Comparison of ENCODE assay signal across 8 mouse cellular contexts in genomic region chr17:83213228-83213915, GRCm38 (mm10). TPM values are rescaled to one million over a fixed set of nuclear protein-coding genes. Genes with fewer than 3 reads are reported as not detected.
DNase-seq lines count a peak whose midpoint lies in the region; ATAC-seq and TF ChIP-seq lines count a peak whose summit lies in the region.

No protein-coding gene starts in this region.

- TF ChIP-seq EP300 in CH12.LX (IDR thresholded peaks at IDR 0.05; ENCODE audit: low read length): no peak
- TF ChIP-seq EP300 in liver, embryonic 14.5 days (IDR thresholded peaks at IDR 0.05; ENCODE audit: low read depth): no peak

- 0 out of 2 replicates have a peak, but pooled peaks cover 4% of the 10 kb centered on the region for H3K36me3 ChIP-seq in heart, embryonic 10.5 days
- no peaks in the 10 kb centered on the region for H3K36me3 ChIP-seq in CH12.LX (replicated peaks in 1 of 2; ENCODE audit: control insufficient read depth in 1 of 2, insufficient read depth in 1 of 2, low read length in 1 of 2)
- no peaks in the 10 kb centered on the region for H3K36me3 ChIP-seq in forebrain, embryonic 16.5 days (ENCODE audit: control insufficient read depth, insufficient read depth)
- no peaks in the 10 kb centered on the region for H3K36me3 ChIP-seq in liver, embryonic 14.5 days (replicated peaks; ENCODE audit: control insufficient read depth, insufficient read depth, low read depth)

- TF ChIP-seq RAD21 in CH12.LX (IDR thresholded peaks at IDR 0.05; ENCODE audit: low read depth, low read length): no peak

- H3K4me1 ChIP-seq in heart, embryonic 10.5 days: peaks cover 45% of the 10 kb centered on the region
- peaks cover 6 to 37% of the 10 kb centered on the region in 2 experiments for H3K4me1 ChIP-seq in CH12.LX (ENCODE audit: control insufficient read depth in 1 of 2, insufficient read depth in 2 of 2)
- peaks cover 41% of the 10 kb centered on the region for H3K4me1 ChIP-seq in forebrain, embryonic 16.5 days (replicated peaks; ENCODE audit: control insufficient read depth, insufficient read depth, low read length)
- peaks cover 0 to 10% of the 10 kb centered on the region in 2 experiments; a peak in 1 of 4 replicates for H3K4me1 ChIP-seq in liver, embryonic 14.5 days (replicated peaks; ENCODE audit: control insufficient read depth in 2 of 2, insufficient read depth in 2 of 2, low read length in 1 of 2)
- H3K4me1 ChIP-seq in cerebellum, adult 2 months (ENCODE audit: control insufficient read depth, insufficient read depth, low read length): no peaks in the 10 kb centered on the region

- no peak for TF ChIP-seq CTCF in CH12.LX (conservative IDR thresholded peaks at IDR 0.05 in 1 of 2, IDR thresholded peaks at IDR 0.05 in 1 of 2; ENCODE audit: low read depth in 2 of 2, low read length in 2 of 2)
- no peak for TF ChIP-seq CTCF in liver, embryonic 14.5 days (IDR thresholded peaks at IDR 0.05; ENCODE audit: low read depth)
- TF ChIP-seq CTCF in cerebellum, adult 2 months (IDR thresholded peaks at IDR 0.05; ENCODE audit: borderline replicate concordance, insufficient read depth, low read depth, low read length): no peak

- H3K4me2 ChIP-seq in CH12.LX (ENCODE audit: insufficient read depth, low read depth, poor library complexity, severe bottlenecking): no peak overlapping the region; the same call in 1 of the 2 replicates
- H3K4me2 ChIP-seq in forebrain, embryonic 16.5 days (ENCODE audit: low read length): peak overlapping the region; percentile 64
- peak overlapping the region; percentile 59 for H3K4me2 ChIP-seq in liver, embryonic 14.5 days (ENCODE audit: low read depth)

- H3K9ac ChIP-seq in CH12.LX (ENCODE audit: insufficient read depth, low read depth): no peak overlapping the region
- H3K9ac ChIP-seq in forebrain, embryonic 16.5 days (replicated peaks; ENCODE audit: low read depth, low read length): no peak overlapping the region
- H3K9ac ChIP-seq in liver, embryonic 14.5 days (replicated peaks): no peak overlapping the region

- no peak for DNase-seq in heart, embryonic 10.5 days (ENCODE audit: low spot score)
- no peak for DNase-seq in heart, postnatal 14 days
- peak; percentile 31 for DNase-seq in CH12.LX (ENCODE audit: extremely low read depth)
- DNase-seq in liver, embryonic 14.5 days (ENCODE audit: low read depth in 3 of 3, low spot score in 3 of 3): no peak
- DNase-seq in urinary bladder, postnatal 14 days (ENCODE audit: low spot score): no peak
- no peak for DNase-seq in layer of hippocampus, postnatal 14 days (ENCODE audit: low spot score in 2 of 2)
- DNase-seq in cerebellum, adult 2 months: no peak

- ATAC-seq in forebrain, embryonic 16.5 days: no peak
- 0 out of 2 replicates have a peak, but pooled peaks have one; percentile 16 for ATAC-seq in liver, embryonic 14.5 days (ENCODE audit: insufficient read depth)

- dilution Hi-C loops in CH12.LX (cut with MboI; ENCODE audit: extremely low pct_ligation_motif_present, extremely low pct_unique_long_range_greater_than_20kb, low sequenced_read_pairs): no loop called here

- H3K4me3 ChIP-seq in heart, embryonic 10.5 days: peak overlapping the region; percentile 79
- H3K4me3 ChIP-seq in CH12.LX (replicated peaks in 1 of 3; ENCODE audit: low read depth in 2 of 3, low read length in 2 of 3, poor library complexity in 1 of 3): peak overlapping the region in 1 of 3 experiments; percentile 67
- no peak overlapping the region for H3K4me3 ChIP-seq in forebrain, embryonic 16.5 days (replicated peaks; ENCODE audit: low read length)
- H3K4me3 ChIP-seq in liver, embryonic 14.5 days (ENCODE audit: insufficient read depth in 1 of 2, low read depth in 2 of 2, low read length in 2 of 2): no peak overlapping the region
- H3K4me3 ChIP-seq in cerebellum, adult 2 months (replicated peaks; ENCODE audit: insufficient read depth, low read depth, low read length): no peak overlapping the region

- no peak for TF ChIP-seq POLR2A in CH12.LX (IDR thresholded peaks at IDR 0.05; ENCODE audit: low read depth, low read length)
- TF ChIP-seq POLR2A in cerebellum, adult 2 months (IDR thresholded peaks at IDR 0.05; ENCODE audit: borderline replicate concordance, insufficient read depth, low read length): no peak

- peak overlapping the region; percentile 96 for H3K27ac ChIP-seq in heart, embryonic 10.5 days
- H3K27ac ChIP-seq in CH12.LX (ENCODE audit: insufficient read depth, low read depth): no peak overlapping the region
- 0 out of 2 replicates have a peak overlapping the region, but pooled peaks have one; percentile 26 for H3K27ac ChIP-seq in forebrain, embryonic 16.5 days (ENCODE audit: low read length)
- no peak overlapping the region for H3K27ac ChIP-seq in liver, embryonic 14.5 days
- no peak overlapping the region for H3K27ac ChIP-seq in cerebellum, adult 2 months (ENCODE audit: insufficient read depth, low read length)

- in situ Hi-C loops in CH12.LX (cut with MboI; ENCODE audit: low pct_ligation_motif_present, low pct_unique_long_range_greater_than_20kb, low sequenced_read_pairs): no loop called here

- no peaks in the 10 kb centered on the region; the same call in 1 of the 2 replicates for H3K27me3 ChIP-seq in heart, embryonic 10.5 days (ENCODE audit: insufficient read depth, poor library complexity, severe bottlenecking)
- no peaks in the 10 kb centered on the region for H3K27me3 ChIP-seq in CH12.LX (replicated peaks)
- no peaks in the 10 kb centered on the region for H3K27me3 ChIP-seq in forebrain, embryonic 16.5 days (replicated peaks; ENCODE audit: control insufficient read depth, insufficient read depth, low read length)
- H3K27me3 ChIP-seq in liver, embryonic 14.5 days (ENCODE audit: control insufficient read depth, insufficient read depth, low read length): peaks cover 29% of the 10 kb centered on the region
- H3K27me3 ChIP-seq in cerebellum, adult 2 months (ENCODE audit: control insufficient read depth, insufficient read depth, low read length): peaks cover 4% of the 10 kb centered on the region; the same call in 1 of the 2 replicates

- no peaks in the 10 kb centered on the region for H3K9me3 ChIP-seq in heart, embryonic 10.5 days
- H3K9me3 ChIP-seq in CH12.LX (replicated peaks; ENCODE audit: low read length): no peaks in the 10 kb centered on the region
- no peaks in the 10 kb centered on the region for H3K9me3 ChIP-seq in forebrain, embryonic 16.5 days (ENCODE audit: control insufficient read depth, low read length)
- H3K9me3 ChIP-seq in liver, embryonic 14.5 days (ENCODE audit: control insufficient read depth, low read length): no peaks in the 10 kb centered on the region

- intact Hi-C loops in heart, postnatal 14 days (cut with DNase I): loop anchor here (5.0 kb wide), 1 partner anchor 91 kb away; no protein-coding TSS in a partner anchor

- H3K79me2 ChIP-seq in CH12.LX (replicated peaks; ENCODE audit: control insufficient read depth, extremely low read depth, insufficient read depth, poor library complexity, severe bottlenecking): no peaks in the 10 kb centered on the region

- 57% methylated on average over 9 of the region's 9 CpGs for WGBS in heart, embryonic 10.5 days
- 44% methylated on average over 9 of the region's 9 CpGs for WGBS in forebrain, embryonic 16.5 days
- 55% methylated on average over 9 of the region's 9 CpGs for WGBS in liver, embryonic 14.5 days (ENCODE audit: insufficient replicate concordance)
- 85% methylated on average over 9 of the region's 9 CpGs for WGBS in cerebellum, adult 2 months

TF ChIP-seq in CH12.LX, 34 proteins besides CTCF, POLR2A, EP300 and RAD21:
- TF ChIP-seq BHLHE40 (IDR thresholded peaks at IDR 0.05; ENCODE audit: low read depth, low read length) (peak; percentile 34; the same call in 1 of the 2 replicates), TBP (conservative IDR thresholded peaks at IDR 0.05; ENCODE audit: low read depth, low read length) (no peak), JUN (IDR thresholded peaks at IDR 0.05; ENCODE audit: insufficient read depth, low read depth, low read length) (no peak)
TF ChIP-seq in CH12.LX: peak in this region for 1.

RNA-seq across cellular contexts. Expression of gene Pkdcc, which starts 1.7 kb away (rescaled TPM):
- 13.8 and 27.4 TPM in 2 replicates for polyA plus RNA-seq in heart, embryonic 10.5 days (2016; fragmentation: Nextera tagmentation; extraction: Ambion mirVana)
- 10 to 100 TPM; 34.7 to 37.8 TPM for total RNA-seq in heart, postnatal 14 days (2021)
- total RNA-seq in CH12.LX (2012; rRNA removed) (1.5 and 3.7 TPM in 2 replicates), CH12.LX (2014; rRNA removed) (3.3 and 4.3 TPM in 2 replicates)
- polyA plus RNA-seq in CH12.LX (2012; ENCODE audit: insufficient read length, low read depth): 2.8 and 4.2 TPM in 2 replicates
- 5.5 and 5.8 TPM in 2 replicates for polyA plus RNA-seq in forebrain, embryonic 16.5 days (2015; fragmentation: Nextera tagmentation; extraction: Ambion mirVana)
- polyA plus RNA-seq in liver, embryonic 14.5 days (2012; rRNA removed): 14.7 and 15.3 TPM in 2 replicates
- 2.3 and 2.8 TPM in 2 replicates for polyA plus RNA-seq in liver, embryonic 14.5 days (2014; fragmentation: Nextera tagmentation; extraction: Ambion mirVana)
- 10 to 100 TPM; 18.6 to 21.3 TPM for total RNA-seq in layer of hippocampus, postnatal 14 days (2021)
- 9.0 and 11.6 TPM in 2 replicates for polyA plus RNA-seq in cerebellum, adult 2 months (2012; rRNA removed)

Comparison
In these comparisons a context has a peak if more than half of its experiments do, and no peak if none do; other contexts are left out.
1. H3K27ac ChIP-seq: peak in heart, embryonic 10.5 days (single experiment) and forebrain, embryonic 16.5 days (single experiment); none in CH12.LX (single experiment), liver, embryonic 14.5 days (single experiment) and cerebellum, adult 2 months (single experiment).